10 mouse cellular contexts compared by ENCODE assay signal in genomic region chr12:111370249-111370648, GRCm38 (mm10). TPM values are rescaled to one million over a fixed set of nuclear protein-coding genes. Genes with fewer than 3 reads are reported as not detected.
A peak's percentile ranks its signal among the peaks of the same experiment; 100 is the strongest.
DNase-seq lines count a peak whose midpoint lies in the region; ATAC-seq and TF ChIP-seq lines count a peak whose summit lies in the region.
"Had no signal": no experiment of that assay in that cellular context is flagged by ENCODE, and none has a peak within 500 bp of the region (broad histone marks: within the 10 kb centered on the region; RNA-seq: fewer than 3 reads in every experiment).

No protein-coding gene starts in this region.

- H3K9ac ChIP-seq in forebrain, postnatal 0 days, result no peak overlapping the region
- no peak overlapping the region for H3K9ac ChIP-seq in forebrain, embryonic 15.5 days (replicated peaks)
- no peak overlapping the region for H3K9ac ChIP-seq in liver, embryonic 15.5 days

- ATAC-seq in forebrain, postnatal 0 days, result no peak
- ATAC-seq in forebrain, embryonic 15.5 days (replicated peaks), result no peak
- ATAC-seq in liver, embryonic 15.5 days (ENCODE audit: insufficient read depth), result peak; percentile 43; the same call in 1 of the 2 replicates
- ATAC-seq in erythroblast, adult 5-6 weeks (replicated peaks; ENCODE audit: low FRiP score, poor library complexity, severe bottlenecking), result no peak

- DNase-seq in forebrain, postnatal 0 days, result no peak
- DNase-seq in testis, postnatal 10 days (ENCODE audit: low spot score), result no peak
- no peak for DNase-seq in adrenal gland, postnatal 25 days
- no peak for DNase-seq in yolk sac, embryonic 10.5 days (ENCODE audit: low spot score)
- DNase-seq: thymus, postnatal 36 days had no signal

- no peaks in the 10 kb centered on the region for H3K36me3 ChIP-seq in forebrain, postnatal 0 days (ENCODE audit: insufficient read depth)
- H3K36me3 ChIP-seq in forebrain, embryonic 15.5 days, result no peaks in the 10 kb centered on the region
- no peaks in the 10 kb centered on the region for H3K36me3 ChIP-seq in testis, adult 2 months (ENCODE audit: control insufficient read depth, insufficient read depth, low read length)
- H3K36me3 ChIP-seq in liver, embryonic 15.5 days (replicated peaks), result no peaks in the 10 kb centered on the region

- peak; percentile 11; the same call in 1 of the 2 replicates for TF ChIP-seq CTCF in forebrain, postnatal 0 days (IDR thresholded peaks at IDR 0.05; ENCODE audit: low read depth)
- peak; percentile 12; the same call in 1 of the 2 replicates for TF ChIP-seq CTCF in testis, adult 2 months (IDR thresholded peaks at IDR 0.05; ENCODE audit: control insufficient read depth, insufficient read depth, insufficient replicate concordance, low read depth, low read length)

- no peak for TF ChIP-seq POLR2A in testis, adult 2 months (IDR thresholded peaks at IDR 0.05; ENCODE audit: control insufficient read depth, low read depth, low read length)

- H3K4me3 ChIP-seq in forebrain, postnatal 0 days (ENCODE audit: low read depth, low read length), result no peak overlapping the region
- H3K4me3 ChIP-seq in forebrain, embryonic 15.5 days, result no peak overlapping the region
- no peak overlapping the region for H3K4me3 ChIP-seq in testis, adult 2 months (ENCODE audit: control insufficient read depth, low read depth, low read length)
- H3K4me3 ChIP-seq in liver, embryonic 15.5 days (replicated peaks), result no peak overlapping the region

- WGBS in forebrain, postnatal 0 days, result 61% methylated on average over 4 of the region's 4 CpGs
- WGBS in forebrain, embryonic 15.5 days, result 49% methylated on average over 4 of the region's 4 CpGs
- WGBS in liver, embryonic 15.5 days (ENCODE audit: insufficient replicate concordance), result 27% methylated on average over 4 of the region's 4 CpGs

- H3K27ac ChIP-seq in forebrain, postnatal 0 days (ENCODE audit: low read depth, low read length), result no peak overlapping the region
- H3K27ac ChIP-seq in forebrain, embryonic 15.5 days (replicated peaks), result no peak overlapping the region; the same call in 1 of the 2 replicates
- H3K27ac ChIP-seq in testis, adult 2 months (ENCODE audit: control insufficient read depth, insufficient read depth, low read depth, low read length), result no peak overlapping the region
- no peak overlapping the region for H3K27ac ChIP-seq in liver, embryonic 15.5 days (replicated peaks)

- H3K27me3 ChIP-seq in forebrain, postnatal 0 days (ENCODE audit: insufficient read depth, low read length), result no peaks in the 10 kb centered on the region
- H3K27me3 ChIP-seq in forebrain, embryonic 15.5 days, result no peaks in the 10 kb centered on the region
- no peaks in the 10 kb centered on the region for H3K27me3 ChIP-seq in testis, adult 2 months (ENCODE audit: control insufficient read depth, insufficient read depth, low read length)
- peaks cover 15% of the 10 kb centered on the region; the same call in 1 of the 2 replicates for H3K27me3 ChIP-seq in liver, embryonic 15.5 days

- peaks cover 9% of the 10 kb centered on the region for H3K4me1 ChIP-seq in forebrain, postnatal 0 days (ENCODE audit: insufficient read depth)
- H3K4me1 ChIP-seq in forebrain, embryonic 15.5 days, result peaks cover 22% of the 10 kb centered on the region
- peaks cover 16% of the 10 kb centered on the region for H3K4me1 ChIP-seq in testis, adult 2 months (ENCODE audit: control insufficient read depth, insufficient read depth, low read length)
- peaks cover 42% of the 10 kb centered on the region for H3K4me1 ChIP-seq in liver, embryonic 15.5 days (replicated peaks)

- no peak overlapping the region for H3K4me2 ChIP-seq in forebrain, postnatal 0 days (ENCODE audit: low read depth)
- no peak overlapping the region for H3K4me2 ChIP-seq in forebrain, embryonic 15.5 days (replicated peaks)
- H3K4me2 ChIP-seq in liver, embryonic 15.5 days, result no peak overlapping the region

- no peaks in the 10 kb centered on the region for H3K9me3 ChIP-seq in forebrain, postnatal 0 days (ENCODE audit: low read length)
- H3K9me3 ChIP-seq in forebrain, embryonic 15.5 days, result no peaks in the 10 kb centered on the region
- no peaks in the 10 kb centered on the region for H3K9me3 ChIP-seq in liver, embryonic 15.5 days (replicated peaks)

RNA-seq across cellular contexts. Expression of gene Cdc42bpb, which starts 7.3 kb away (rescaled TPM):
- total RNA-seq in forebrain, postnatal 0 days (2014; rRNA removed), result 113 and 139 TPM in 2 replicates
- polyA plus RNA-seq in forebrain, postnatal 0 days (2015; fragmentation: Nextera tagmentation; extraction: Ambion mirVana), result 28.0 and 31.1 TPM in 2 replicates
- 33.9 and 35.5 TPM in 2 replicates for polyA plus RNA-seq in forebrain, embryonic 15.5 days (2015; fragmentation: Nextera tagmentation; extraction: Ambion mirVana)
- polyA plus RNA-seq in testis, adult 2 months (2012; rRNA removed), result 55.3 and 56.8 TPM in 2 replicates
- 6.6 and 9.4 TPM in 2 replicates for polyA plus RNA-seq in liver, embryonic 15.5 days (2015; fragmentation: Nextera tagmentation; extraction: Ambion mirVana)
- total RNA-seq in adrenal gland, postnatal 25 days (2021), result 123 and 157 TPM in 2 replicates
- total RNA-seq in erythroblast, adult 5-6 weeks (2015; ENCODE audit: low replicate concordance), result 0.58 and 10.9 TPM in 2 replicates
- 1.8 and 2.6 TPM in 2 replicates for total RNA-seq in erythroblast, adult 5-6 weeks (2017; ENCODE audit: low replicate concordance)

RNA-seq across cellular contexts. Expression of gene Lbhd2, which starts 36.4 kb away (rescaled TPM):
- 3.7 and 4.4 TPM in 2 replicates for total RNA-seq in forebrain, postnatal 0 days (2014; rRNA removed)
- polyA plus RNA-seq in forebrain, postnatal 0 days (2015; fragmentation: Nextera tagmentation; extraction: Ambion mirVana), result 10.5 and 12.9 TPM in 2 replicates
- 1.6 and 2.2 TPM in 2 replicates for polyA plus RNA-seq in forebrain, embryonic 15.5 days (2015; fragmentation: Nextera tagmentation; extraction: Ambion mirVana)
- 0.72 and 1.3 TPM in 2 replicates for polyA plus RNA-seq in testis, adult 2 months (2012; rRNA removed)
- not detected in 2 replicates for polyA plus RNA-seq in liver, embryonic 15.5 days (2015; fragmentation: Nextera tagmentation; extraction: Ambion mirVana)
- total RNA-seq in adrenal gland, postnatal 25 days (2021), result 0.85 TPM in 1 of 2 replicates, not detected in the other
- total RNA-seq in erythroblast, adult 5-6 weeks (2015; ENCODE audit: low replicate concordance), result not detected in 2 replicates
- total RNA-seq in erythroblast, adult 5-6 weeks (2017; ENCODE audit: low replicate concordance), result not detected in 2 replicates
- polyA plus RNA-seq: forebrain, embryonic 11.5 days had no signal

RNA-seq across cellular contexts. Expression of gene Exoc3l4, which starts 46.6 kb away (rescaled TPM):
- total RNA-seq in forebrain, postnatal 0 days (2014; rRNA removed), result 2.1 TPM in 2 replicates
- 1.5 and 2.0 TPM in 2 replicates for polyA plus RNA-seq in forebrain, postnatal 0 days (2015; fragmentation: Nextera tagmentation; extraction: Ambion mirVana)
- 1.7 and 2.0 TPM in 2 replicates for polyA plus RNA-seq in forebrain, embryonic 15.5 days (2015; fragmentation: Nextera tagmentation; extraction: Ambion mirVana)
- polyA plus RNA-seq in testis, adult 2 months (2012; rRNA removed), result 5.5 and 6.5 TPM in 2 replicates
- polyA plus RNA-seq in liver, embryonic 15.5 days (2015; fragmentation: Nextera tagmentation; extraction: Ambion mirVana), result 22.5 and 23.5 TPM in 2 replicates
- 4.4 and 5.7 TPM in 2 replicates for total RNA-seq in adrenal gland, postnatal 25 days (2021)
- total RNA-seq in erythroblast, adult 5-6 weeks (2015; ENCODE audit: low replicate concordance), result not detected in 2 replicates
- total RNA-seq in erythroblast, adult 5-6 weeks (2017; ENCODE audit: low replicate concordance), result not detected in 2 replicates
